Mouse (Mus musculus) spleen, postnatal 36 days (tissue): ENCODE measurements around the gene Lrrc10.
"Not testable (repeated sequence)": the region's sequence is repeated elsewhere in the genome, so short reads cannot be mapped to it uniquely, and the experiment has no call there.

Experiments
- DNase-seq, 2 experiments: peaks; one replicate each; pipeline ENCODE4 v3.0.0; 2022; ENCODE audit warnings: low spot score in 2 of 2, mixed read lengths in 1 of 2

Lrrc10 gene

DNA sequence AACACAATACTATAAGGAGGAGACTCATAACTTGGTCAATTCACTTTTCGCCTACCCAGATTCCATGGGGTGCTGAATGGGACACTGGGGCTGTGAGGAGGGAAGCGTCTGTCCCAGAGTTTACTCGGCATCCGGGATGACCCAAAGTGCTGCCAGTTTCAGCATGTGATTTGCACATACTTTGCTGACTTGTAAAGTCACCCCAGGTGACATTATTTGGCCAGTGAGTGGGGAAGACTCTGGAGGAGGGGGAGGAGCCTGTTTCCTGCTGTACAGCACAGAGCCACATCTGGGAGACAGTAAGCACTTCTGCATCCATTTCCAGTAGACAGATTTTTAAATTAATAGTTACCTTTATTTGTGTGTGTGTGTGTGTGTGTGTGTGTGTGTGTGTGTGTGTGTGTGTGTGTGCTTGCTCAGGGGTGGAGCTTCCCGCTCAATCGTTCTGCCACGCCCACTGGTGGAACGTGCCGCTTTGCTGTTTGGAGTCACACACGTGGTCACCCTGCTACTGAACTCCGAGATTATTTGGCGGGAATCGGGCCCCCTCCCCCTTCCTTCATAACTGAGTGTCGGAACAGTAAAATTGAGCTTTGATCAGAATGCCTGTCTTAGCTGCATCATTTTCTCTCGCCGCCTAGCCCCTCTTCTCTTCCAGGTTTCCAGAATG, 1.5 kb upstream of the Lrrc10 start:
- DNase-seq = not testable (repeated sequence)

DNA sequence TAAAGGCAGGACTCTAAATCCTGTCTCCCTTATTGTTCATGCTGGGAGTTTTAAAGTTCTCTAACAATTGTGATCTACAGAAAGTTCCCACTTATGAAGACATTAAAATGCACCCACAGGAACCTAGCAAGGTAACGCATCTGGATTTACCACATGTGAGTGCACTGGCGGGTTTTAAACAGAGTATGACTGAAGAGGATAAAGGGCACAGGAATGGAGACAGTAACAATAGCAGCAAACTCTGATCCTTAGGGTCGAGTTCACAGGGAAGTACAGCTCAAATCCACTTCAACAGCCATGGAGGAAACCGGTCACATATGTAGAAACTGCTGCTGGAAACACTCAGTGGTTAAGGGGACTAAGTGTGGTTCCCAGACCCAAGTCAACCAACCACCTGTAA, 4.1 kb downstream of the Lrrc10 start:
- DNase-seq = no peak

DNA sequence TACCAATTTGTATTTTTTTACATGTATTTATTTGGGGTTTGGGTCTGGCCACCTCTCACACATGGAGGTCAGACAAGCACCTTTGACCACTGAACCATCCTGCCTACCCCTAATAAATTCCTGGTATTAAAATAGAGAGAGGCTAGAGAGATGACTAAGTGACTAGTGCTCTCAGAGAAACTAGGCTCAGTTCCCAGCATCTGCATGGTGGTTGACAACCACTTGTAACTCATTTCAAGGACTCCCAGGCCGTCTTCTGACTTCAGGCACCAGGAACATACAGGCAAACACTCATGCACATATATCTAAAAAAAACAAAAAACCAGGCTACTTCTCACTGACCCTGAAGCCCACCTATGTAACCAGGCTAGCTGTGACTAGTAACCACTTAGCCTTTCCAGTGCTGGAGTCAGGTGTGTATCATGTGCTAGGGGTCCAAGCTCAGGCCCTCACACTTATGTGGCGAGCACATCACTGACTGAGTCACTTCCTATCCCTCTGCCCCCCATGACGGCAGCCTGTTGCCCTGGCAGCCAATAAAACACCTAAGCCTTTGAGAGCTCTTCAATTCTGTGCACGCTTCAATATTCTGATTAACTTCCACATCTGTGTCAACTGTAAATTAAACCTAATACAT, 4.9 kb downstream of the Lrrc10 start:
- no peak for DNase-seq

GRCm38 (mm10) chr10:117055668-117056067, 10.5 kb downstream of the Lrrc10 start:
- no peak for DNase-seq

GRCm38 (mm10) chr10:117062894-117063253, 17.7 kb downstream of the Lrrc10 start:
- no peak for DNase-seq

- peak; percentile 90 to 92 for DNase-seq
Observed at GRCm38 (mm10) chr10:117063254-117064021, 18.3 kb downstream of the Lrrc10 start, which contains the start of gene Cct2. Gene Cct2, minus strand, starts transcription at chr10:117063814.

GRCm38 (mm10) chr10:117064076-117064475, 18.9 kb downstream of the Lrrc10 start:
- DNase-seq = no peak

GRCm38 (mm10) chr10:117069109-117069508, 24.0 kb downstream of the Lrrc10 start:
- DNase-seq = no peak

GRCm38 (mm10) chr10:117072191-117072888, 27.2 kb downstream of the Lrrc10 start:
- DNase-seq = no peak

DNA sequence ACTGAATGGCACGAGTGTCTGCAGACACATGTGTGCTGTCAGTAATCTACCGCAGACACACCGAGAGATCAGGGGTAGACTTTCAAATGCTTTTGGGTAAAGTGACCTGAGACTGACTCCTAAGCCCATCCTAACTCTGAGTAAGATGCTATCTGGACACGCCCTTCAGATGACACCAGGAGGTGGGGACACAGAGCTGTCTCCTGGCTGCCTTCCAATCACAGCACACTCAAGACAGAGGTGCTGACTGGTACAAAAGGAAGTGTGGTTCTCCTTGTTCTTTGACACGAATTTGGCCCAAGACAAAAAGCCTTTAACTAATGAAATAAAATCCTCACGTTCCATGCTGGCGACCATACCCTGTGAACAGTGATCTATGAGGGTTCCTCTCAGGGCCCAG, 28.0 kb downstream of the Lrrc10 start:
- no peak for DNase-seq

DNA sequence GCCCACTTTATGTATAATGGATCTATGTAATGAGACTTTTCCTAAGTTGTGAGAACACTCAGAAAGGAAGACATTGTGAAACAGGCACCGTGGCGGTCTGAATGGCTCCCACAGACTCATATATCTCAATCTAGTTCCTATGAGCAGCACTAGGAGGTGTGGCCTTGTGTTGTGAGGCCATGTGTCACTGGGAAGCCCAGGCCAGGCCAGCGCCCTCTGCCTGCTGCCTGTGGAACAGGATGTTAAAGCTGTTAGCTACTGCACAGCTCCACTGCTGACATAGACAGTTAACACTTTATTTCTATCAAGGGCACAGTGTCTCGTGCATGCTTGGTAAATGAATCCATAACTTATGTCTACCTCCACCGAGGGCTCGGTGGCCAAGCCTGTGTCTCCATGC, 33.1 kb downstream of the Lrrc10 start:
- peak; percentile 33 to 40 for DNase-seq

DNA sequence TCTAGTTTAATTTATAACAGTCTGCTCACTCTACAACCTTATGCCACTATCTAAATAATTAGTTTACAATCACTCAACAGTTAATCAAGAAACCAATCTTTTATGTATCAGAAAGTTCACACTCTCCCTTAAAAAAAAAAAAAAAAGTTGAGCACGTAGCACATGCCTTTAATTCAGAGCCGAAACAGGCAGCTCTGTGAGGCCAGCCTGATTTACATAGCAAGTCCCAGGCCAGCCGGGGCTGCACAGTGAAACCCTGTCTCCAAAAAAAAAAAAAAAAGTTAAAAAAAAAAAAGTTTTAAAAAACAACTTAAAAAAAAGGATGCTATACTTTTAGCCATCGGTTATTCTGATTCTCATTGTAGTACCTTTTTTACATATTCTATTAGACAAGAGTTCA, 36.2 kb downstream of the Lrrc10 start:
- DNase-seq = no peak

GRCm38 (mm10) chr10:117081914-117082359, 36.8 kb downstream of the Lrrc10 start:
- DNase-seq = no peak

- no peak for DNase-seq
Observed at GRCm38 (mm10) chr10:117089628-117090027, 44.5 kb downstream of the Lrrc10 start.

- DNase-seq = no peak
Observed at GRCm38 (mm10) chr10:117094504-117095329, 49.6 kb downstream of the Lrrc10 start.

DNA sequence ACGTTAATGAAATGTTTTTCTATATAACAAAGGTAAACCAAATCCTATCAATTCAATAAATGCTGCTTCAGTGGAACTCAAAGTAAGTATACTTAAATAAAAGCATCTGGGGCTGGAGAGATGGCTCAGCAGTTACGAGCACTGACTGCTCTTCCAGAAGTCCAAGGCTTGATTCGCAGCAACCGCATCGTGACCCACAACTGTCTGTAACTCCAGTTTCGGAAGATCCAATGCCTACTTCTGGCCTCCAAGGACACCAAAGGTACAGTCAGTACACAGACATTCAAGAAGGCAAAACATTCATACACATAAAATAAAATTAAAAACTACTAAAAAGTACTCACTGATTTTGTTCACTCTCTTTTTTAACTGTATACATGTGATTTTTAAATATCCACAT, 51.0 kb downstream of the Lrrc10 start:
- no peak for DNase-seq
